ENCODE assay signal across 17 mouse cellular contexts in the genomic region with DNA sequence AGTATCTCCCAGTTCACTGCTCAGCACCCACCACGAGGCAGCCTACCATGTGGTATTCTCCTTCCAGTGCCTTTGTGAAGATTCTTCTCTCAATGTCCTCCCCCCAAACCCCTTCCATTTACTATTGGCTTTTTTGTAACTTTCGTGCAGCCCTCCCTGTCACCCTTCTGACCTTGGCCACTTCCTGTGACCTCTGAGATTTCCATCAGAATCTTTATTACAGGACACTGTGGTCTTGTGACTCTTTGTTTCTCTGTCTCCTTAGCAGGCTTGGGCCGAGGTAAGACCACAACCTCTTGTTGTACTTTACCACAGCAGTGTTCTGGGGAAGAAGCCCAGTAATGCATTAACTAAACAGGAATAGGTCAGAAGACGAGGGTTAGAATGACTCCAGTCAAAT. TPM values are rescaled to one million over a fixed set of nuclear protein-coding genes. Genes with fewer than 3 reads are reported as not detected.
DNase-seq lines count a peak whose midpoint lies in the region; ATAC-seq and TF ChIP-seq lines count a peak whose summit lies in the region.
"Had no signal": no experiment of that assay in that cellular context is flagged by ENCODE, and none has a peak within 500 bp of the region (broad histone marks: within the 10 kb centered on the region; RNA-seq: fewer than 3 reads in every experiment).

No protein-coding gene starts in this region.

- no peak for TF ChIP-seq CTCF in kidney, adult 2 months (conservative IDR thresholded peaks at IDR 0.05; ENCODE audit: insufficient read depth, insufficient read length, low read depth, low read length)
- TF ChIP-seq CTCF in liver, postnatal 0 days (IDR thresholded peaks at IDR 0.05; ENCODE audit: low read depth) = no peak

- in situ Hi-C loops in ES-E14 (cut with MboI; ENCODE audit: low sequenced_read_pairs in 2 of 2, unreplicated experiment in 2 of 2) = no loop called here

- no peak overlapping the region for H3K4me3 ChIP-seq in kidney, adult 2 months (ENCODE audit: insufficient read depth, low read depth, low read length)
- no peak overlapping the region for H3K4me3 ChIP-seq in kidney, embryonic 15.5 days (replicated peaks)
- H3K4me3 ChIP-seq in ES-E14 (ENCODE audit: insufficient read depth in 1 of 2, low read depth in 1 of 2, low read length in 2 of 2, poor library complexity in 1 of 2, severe bottlenecking in 1 of 2) = peak overlapping the region; percentile 19 to 21; a peak in 2 of 4 replicates
- no peak overlapping the region for H3K4me3 ChIP-seq in brown adipose tissue, adult 24 weeks (ENCODE audit: insufficient read depth, low read depth, low read length)
- H3K4me3 ChIP-seq in liver, postnatal 0 days (ENCODE audit: low read depth, low read length) = no peak overlapping the region
- H3K4me3 ChIP-seq: hindbrain, embryonic 12.5 days; intestine, embryonic 15.5 days; midbrain, embryonic 15.5 days had no signal

- 48% methylated on average over 4 of the region's 4 CpGs for WGBS in kidney, adult 2 months
- 54% methylated on average over 4 of the region's 4 CpGs for WGBS in kidney, embryonic 15.5 days
- 40% methylated on average over 4 of the region's 4 CpGs for WGBS in liver, postnatal 0 days (ENCODE audit: insufficient replicate concordance)

- no peaks in the 10 kb centered on the region for H3K9me3 ChIP-seq in kidney, embryonic 15.5 days (replicated peaks)
- H3K9me3 ChIP-seq in ES-E14 (ENCODE audit: control insufficient read depth, insufficient read depth, low read depth, low read length) = no peaks in the 10 kb centered on the region
- no peaks in the 10 kb centered on the region for H3K9me3 ChIP-seq in liver, postnatal 0 days (ENCODE audit: low read length)
- H3K9me3 ChIP-seq: hindbrain, embryonic 12.5 days; intestine, embryonic 15.5 days; midbrain, embryonic 15.5 days had no signal

- H3K27ac ChIP-seq in kidney, adult 2 months (ENCODE audit: insufficient read depth, low read depth, low read length) = peak overlapping the region; percentile 47; the same call in 1 of the 2 replicates
- no peak overlapping the region for H3K27ac ChIP-seq in kidney, embryonic 15.5 days
- H3K27ac ChIP-seq in ES-E14 (ENCODE audit: insufficient read depth, low read depth, low read length, poor library complexity, severe bottlenecking) = peak overlapping the region; percentile 44; the same call in 1 of the 2 replicates
- H3K27ac ChIP-seq in brown adipose tissue, adult 24 weeks (replicated peaks; ENCODE audit: low read depth, low read length) = peak overlapping the region; percentile 89
- H3K27ac ChIP-seq in liver, postnatal 0 days (ENCODE audit: low read depth) = peak overlapping the region; percentile 67
- H3K27ac ChIP-seq: hindbrain, embryonic 12.5 days; intestine, embryonic 15.5 days; liver, embryonic 14.5 days; midbrain, embryonic 15.5 days had no signal

- H3K9ac ChIP-seq in kidney, embryonic 15.5 days = no peak overlapping the region
- H3K9ac ChIP-seq in ES-E14 (ENCODE audit: insufficient read depth, low read depth, low read length, poor library complexity, severe bottlenecking) = peak overlapping the region; percentile 47; the same call in 1 of the 2 replicates
- H3K9ac ChIP-seq in liver, postnatal 0 days (replicated peaks) = no peak overlapping the region
- H3K9ac ChIP-seq: hindbrain, embryonic 12.5 days; intestine, embryonic 15.5 days; liver, embryonic 14.5 days; midbrain, embryonic 15.5 days had no signal

- no peak for TF ChIP-seq POLR2A in kidney, adult 2 months (IDR thresholded peaks at IDR 0.05; ENCODE audit: low read depth, low read length)

- DNase-seq in kidney, adult 2 months = peak; percentile 48
- no peak for DNase-seq in ES-E14 (ENCODE audit: low read depth, low spot score)
- DNase-seq in liver, postnatal 0 days = no peak
- DNase-seq in right cerebral cortex, postnatal 36 days (ENCODE audit: low spot score in 2 of 2) = no peak
- DNase-seq: adrenal gland, postnatal 25 days; cerebellum, postnatal 14 days; kidney, postnatal 14 days; lung, postnatal 4 days; right cerebral cortex, postnatal 25 days had no signal

- peaks cover 17% of the 10 kb centered on the region for H3K4me1 ChIP-seq in kidney, adult 2 months (ENCODE audit: control insufficient read depth, insufficient read depth, low read length)
- peaks cover 32% of the 10 kb centered on the region for H3K4me1 ChIP-seq in kidney, embryonic 15.5 days
- peaks cover 7 to 24% of the 10 kb centered on the region in 2 experiments for H3K4me1 ChIP-seq in ES-E14 (ENCODE audit: control insufficient read depth in 2 of 2, insufficient read depth in 2 of 2, low read length in 2 of 2, poor library complexity in 1 of 2)
- H3K4me1 ChIP-seq in brown adipose tissue, adult 24 weeks (ENCODE audit: control insufficient read depth, insufficient read depth, insufficient read length, low read length) = peaks cover 19% of the 10 kb centered on the region
- peaks cover 53% of the 10 kb centered on the region for H3K4me1 ChIP-seq in liver, postnatal 0 days (ENCODE audit: insufficient read depth)
- H3K4me1 ChIP-seq: midbrain, embryonic 15.5 days had no signal

- TF ChIP-seq EP300 in liver, postnatal 0 days (IDR thresholded peaks at IDR 0.05; ENCODE audit: low read depth) = no peak

- H3K4me2 ChIP-seq in kidney, embryonic 15.5 days = no peak overlapping the region
- H3K4me2 ChIP-seq in liver, postnatal 0 days (ENCODE audit: low read depth, low read length) = no peak overlapping the region
- H3K4me2 ChIP-seq: hindbrain, embryonic 12.5 days; intestine, embryonic 15.5 days; midbrain, embryonic 15.5 days had no signal

- H3K27me3 ChIP-seq in kidney, adult 2 months (replicated peaks; ENCODE audit: control insufficient read depth, insufficient read depth, low read length) = no peaks in the 10 kb centered on the region
- no peaks in the 10 kb centered on the region for H3K27me3 ChIP-seq in kidney, embryonic 15.5 days
- H3K27me3 ChIP-seq in liver, postnatal 0 days (ENCODE audit: insufficient read depth, low read length) = no peaks in the 10 kb centered on the region
- H3K27me3 ChIP-seq: hindbrain, embryonic 12.5 days; intestine, embryonic 15.5 days; midbrain, embryonic 15.5 days had no signal

- H3K36me3 ChIP-seq in kidney, adult 2 months (ENCODE audit: control insufficient read depth, insufficient read depth, low read length) = no peaks in the 10 kb centered on the region
- no peaks in the 10 kb centered on the region for H3K36me3 ChIP-seq in kidney, embryonic 15.5 days
- no peaks in the 10 kb centered on the region for H3K36me3 ChIP-seq in ES-E14 (ENCODE audit: control insufficient read depth, insufficient read depth, low read length, poor library complexity, severe bottlenecking)
- H3K36me3 ChIP-seq in liver, postnatal 0 days (replicated peaks; ENCODE audit: insufficient read depth, low read length) = no peaks in the 10 kb centered on the region
- H3K36me3 ChIP-seq: hindbrain, embryonic 12.5 days; intestine, embryonic 15.5 days; midbrain, embryonic 15.5 days had no signal

- ATAC-seq in kidney, embryonic 15.5 days (replicated peaks; ENCODE audit: low FRiP score) = no peak
- ATAC-seq in liver, postnatal 0 days = no peak
- ATAC-seq in erythroid progenitor cell, adult 5-6 weeks (replicated peaks; ENCODE audit: low FRiP score, poor library complexity, severe bottlenecking) = no peak
- ATAC-seq: activated CD4-positive, CD25-positive, alpha-beta regulatory T cell, adult 4 months; intestine, embryonic 15.5 days; midbrain, embryonic 15.5 days had no signal

TF ChIP-seq in ES-E14, 5 proteins besides CTCF, POLR2A, EP300 and RAD21:
- TF ChIP-seq HCFC1 (IDR thresholded peaks at IDR 0.05; ENCODE audit: borderline replicate concordance, insufficient read depth, low read length) (no peak), CHD2 (IDR thresholded peaks at IDR 0.05; ENCODE audit: low read depth, low read length) (no peak), MAFK (IDR thresholded peaks at IDR 0.05; ENCODE audit: insufficient read depth, low read depth, low read length) (no peak), ZNF384 (IDR thresholded peaks at IDR 0.05; ENCODE audit: low read depth, low read length) (no peak), ZC3H11A (IDR thresholded peaks at IDR 0.05; ENCODE audit: borderline replicate concordance, low read depth, low read length) (no peak)

RNA-seq across cellular contexts. Expression of gene Ppp2r5a, which starts 15.9 kb away (rescaled TPM):
- 69.6 and 73.2 TPM in 2 replicates for polyA plus RNA-seq in kidney, adult 2 months (2012; rRNA removed)
- 17.7 and 17.8 TPM in 2 replicates for polyA plus RNA-seq in kidney, embryonic 15.5 days (2015; fragmentation: Nextera tagmentation; extraction: Ambion mirVana)
- total RNA-seq in ES-E14 (2012; rRNA removed) = 47.3 and 47.5 TPM in 2 replicates
- 895 and 923 TPM in 2 replicates for polyA plus RNA-seq in brown adipose tissue, adult 24 weeks (2012; ENCODE audit: insufficient read depth, insufficient read length, missing spikeins)
- polyA plus RNA-seq in liver, postnatal 0 days (2015; fragmentation: Nextera tagmentation; extraction: Ambion mirVana) = 27.1 and 30.7 TPM in 2 replicates
- 59.1 and 84.3 TPM in 2 replicates for total RNA-seq in erythroid progenitor cell, adult 5-6 weeks (2015; ENCODE audit: low replicate concordance)
- 60.7 and 94.6 TPM in 2 replicates for total RNA-seq in erythroid progenitor cell, adult 5-6 weeks (2017; ENCODE audit: low replicate concordance)

Comparison
In these comparisons a context has a peak if more than half of its experiments do, and no peak if none do; other contexts are left out.
1. H3K4me3 ChIP-seq: peak in ES-E14 (2 of 2); none in kidney, adult 2 months (single experiment), kidney, embryonic 15.5 days (single experiment), brown adipose tissue, adult 24 weeks (single experiment) and liver, postnatal 0 days (single experiment).
2. RNA of gene Ppp2r5a, which starts 15.9 kb away (polyA plus RNA-seq): 895 to 923 TPM in brown adipose tissue, adult 24 weeks; 69.6 to 73.2 TPM in kidney, adult 2 months, 27.1 to 30.7 TPM in liver, postnatal 0 days and 17.7 to 17.8 TPM in kidney, embryonic 15.5 days; every median in the first group is over 10 times any median in the second.